Mouse (Mus musculus) lung, postnatal 25 days (tissue): ENCODE results near the gene Wdr38.
A peak's percentile ranks its signal among the peaks of the same experiment; 100 is the strongest.
"Not testable (repeated sequence)": the region's sequence is repeated elsewhere in the genome, so short reads cannot be mapped to it uniquely, and the experiment has no call there.

Experiments used
- DNase-seq: peaks from one replicate; pipeline ENCODE4 v3.0.0; 2022; ENCODE audit warnings: low spot score

Gene Wdr38

GRCm38 (mm10) chr2:38992452-38992851 is 4.8 kb upstream of the Wdr38 start:
- DNase-seq, result no peak

GRCm38 (mm10) chr2:38999381-38999780 is 2.1 kb downstream of the Wdr38 start:
- DNase-seq, result no peak

GRCm38 (mm10) chr2:38999910-39000586 is 2.8 kb downstream of the Wdr38 start:
- no peak for DNase-seq

GRCm38 (mm10) chr2:39000587-39000919 is 3.3 kb downstream of the Wdr38 start:
- no peak for DNase-seq

- DNase-seq, result no peak
These were observed 4.6 kb downstream of the Wdr38 start for GRCm38 (mm10) chr2:39001866-39002265.

- DNase-seq, result no peak
These were observed 5.8 kb downstream of the Wdr38 start for GRCm38 (mm10) chr2:39003106-39003505.

- no peak for DNase-seq
These were observed 6.2 kb downstream of the Wdr38 start for GRCm38 (mm10) chr2:39003512-39003911.

- DNase-seq, result no peak
These were observed 7.1 kb downstream of the Wdr38 start for GRCm38 (mm10) chr2:39004372-39004771.

- peak; percentile 94 for DNase-seq
These were observed 7.7 kb downstream of the Wdr38 start, which contains the start of gene Arpc5l for GRCm38 (mm10) chr2:39004880-39005435. Gene Arpc5l (plus strand): TSS chr2:39005348.

GRCm38 (mm10) chr2:39005574-39006079 is 8.4 kb downstream of the Wdr38 start, which contains the start of gene Rpl35:
Gene Rpl35 (minus strand): TSS chr2:39005624.
- DNase-seq, result peak; percentile 50

- no peak for DNase-seq
These were observed 9.0 kb downstream of the Wdr38 start for GRCm38 (mm10) chr2:39006149-39006730.

GRCm38 (mm10) chr2:39007865-39008264 is 10.6 kb downstream of the Wdr38 start:
- peak; percentile 95 for DNase-seq

GRCm38 (mm10) chr2:39008350-39008851 is 11.1 kb downstream of the Wdr38 start:
- DNase-seq, result no peak

GRCm38 (mm10) chr2:39008954-39009365 is 11.7 kb downstream of the Wdr38 start:
- DNase-seq, result peak; percentile 64

GRCm38 (mm10) chr2:39010144-39010543 is 12.9 kb downstream of the Wdr38 start:
- not testable (repeated sequence) for DNase-seq

- peak; percentile 42 for DNase-seq
These were observed 14.0 kb downstream of the Wdr38 start for GRCm38 (mm10) chr2:39011264-39011663.

- DNase-seq, result no peak
These were observed 14.7 kb downstream of the Wdr38 start for GRCm38 (mm10) chr2:39011971-39012370.

- DNase-seq, result no peak
These were observed 15.5 kb downstream of the Wdr38 start for GRCm38 (mm10) chr2:39012768-39013279.

GRCm38 (mm10) chr2:39016581-39016980 is 19.3 kb downstream of the Wdr38 start:
- no peak for DNase-seq

- no peak for DNase-seq
These were observed 22.7 kb downstream of the Wdr38 start for GRCm38 (mm10) chr2:39020004-39020403.

- no peak for DNase-seq
These were observed 34.3 kb downstream of the Wdr38 start for GRCm38 (mm10) chr2:39031611-39032010.

GRCm38 (mm10) chr2:39040215-39040614 is 42.9 kb downstream of the Wdr38 start:
- no peak for DNase-seq

- DNase-seq, result no peak
These were observed 51.2 kb downstream of the Wdr38 start for GRCm38 (mm10) chr2:39048515-39048914.
